Mouse (Mus musculus): ENCODE data around the gene Agt. TPM values are rescaled to one million over a fixed set of nuclear protein-coding genes. Genes with fewer than 3 reads are reported as not detected.

Agt gene
- total RNA-seq, 1 experiment from 2014 or later: 172 TPM

DNA sequence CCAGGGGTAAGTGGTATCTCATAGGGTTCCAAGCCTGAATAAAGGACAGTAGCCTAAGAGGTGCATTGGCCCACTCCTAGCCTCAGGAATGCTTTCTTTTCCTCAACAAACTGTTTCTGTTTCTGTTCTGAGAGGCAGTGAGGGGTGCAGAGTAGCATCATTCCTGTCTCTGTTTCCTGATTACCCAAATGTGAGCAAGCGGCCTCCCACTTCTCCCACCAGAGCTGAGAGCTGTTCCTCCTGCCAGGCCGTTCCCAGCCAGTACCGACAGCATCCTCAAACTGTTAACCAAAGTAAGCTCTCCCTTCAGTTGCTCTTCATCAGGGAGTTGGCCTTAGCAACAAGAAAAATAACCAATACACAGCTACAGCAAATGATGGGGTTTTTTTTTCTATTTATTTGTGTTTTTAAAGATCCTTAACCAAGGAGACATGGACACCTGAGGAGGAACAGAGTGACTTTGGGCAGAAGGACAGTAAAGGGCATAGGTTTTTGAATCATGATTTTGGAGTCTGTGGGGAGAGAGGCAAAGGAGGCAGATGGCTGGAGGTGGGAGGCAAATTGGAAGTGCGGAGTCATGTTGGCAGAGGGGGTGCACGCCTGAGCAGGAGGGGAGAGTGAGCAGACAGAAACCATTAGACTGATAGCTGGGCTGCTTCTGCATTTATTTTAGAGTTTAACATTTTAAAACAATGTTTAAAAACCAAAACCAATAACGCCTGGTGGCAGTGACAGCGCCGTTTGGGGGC, 61.8 kb downstream of the Agt start:
- no peak for DNase-seq

Other genes with a start within 250 kb of the Agt start
- 5.4 and 5.9 TPM in 2 replicates for gene Pgbd5, start 130.0 kb downstream of the Agt start, total RNA-seq (2021)
- gene Cog2, start 48.9 kb downstream of the Agt start, total RNA-seq (2021): 40.4 and 40.9 TPM in 2 replicates
- gene Capn9, start 6.4 kb upstream of the Agt start, total RNA-seq (2021): 0.26 TPM in 1 of 2 replicates, not detected in the other
- gene 2310022B05Rik, start 93.7 kb upstream of the Agt start, total RNA-seq (2021): 38.6 and 39.1 TPM in 2 replicates
- 45.7 and 46.7 TPM in 2 replicates for gene Ttc13, start 152.3 kb upstream of the Agt start, total RNA-seq (2021)
- 9.6 and 12.4 TPM in 2 replicates for gene Arv1, start 152.4 kb upstream of the Agt start, total RNA-seq (2021)
- 1.8 TPM in 2 replicates for gene Fam89a, start 182.1 kb upstream of the Agt start, total RNA-seq (2021)
- 4.7 and 5.4 TPM in 2 replicates for gene Trim67, start 223.4 kb upstream of the Agt start, total RNA-seq (2021)